Mouse (Mus musculus) right cerebral cortex, postnatal 4 days (tissue): ENCODE measurements around the gene March4.

Experiments
- DNase-seq: peaks from one replicate; pipeline ENCODE4 v3.0.0-alpha.2; 2022

Gene March4

GRCm38 (mm10) chr1:72380544-72380943 is 156.2 kb downstream of the March4 start:
- no peak for DNase-seq

- no peak for DNase-seq
Observed at GRCm38 (mm10) chr1:72379752-72380353, 156.9 kb downstream of the March4 start.

GRCm38 (mm10) chr1:72378151-72378550 is 158.6 kb downstream of the March4 start:
- DNase-seq = no peak
